Comparison of ENCODE assay signal across 26 mouse cellular contexts in the genomic region with DNA sequence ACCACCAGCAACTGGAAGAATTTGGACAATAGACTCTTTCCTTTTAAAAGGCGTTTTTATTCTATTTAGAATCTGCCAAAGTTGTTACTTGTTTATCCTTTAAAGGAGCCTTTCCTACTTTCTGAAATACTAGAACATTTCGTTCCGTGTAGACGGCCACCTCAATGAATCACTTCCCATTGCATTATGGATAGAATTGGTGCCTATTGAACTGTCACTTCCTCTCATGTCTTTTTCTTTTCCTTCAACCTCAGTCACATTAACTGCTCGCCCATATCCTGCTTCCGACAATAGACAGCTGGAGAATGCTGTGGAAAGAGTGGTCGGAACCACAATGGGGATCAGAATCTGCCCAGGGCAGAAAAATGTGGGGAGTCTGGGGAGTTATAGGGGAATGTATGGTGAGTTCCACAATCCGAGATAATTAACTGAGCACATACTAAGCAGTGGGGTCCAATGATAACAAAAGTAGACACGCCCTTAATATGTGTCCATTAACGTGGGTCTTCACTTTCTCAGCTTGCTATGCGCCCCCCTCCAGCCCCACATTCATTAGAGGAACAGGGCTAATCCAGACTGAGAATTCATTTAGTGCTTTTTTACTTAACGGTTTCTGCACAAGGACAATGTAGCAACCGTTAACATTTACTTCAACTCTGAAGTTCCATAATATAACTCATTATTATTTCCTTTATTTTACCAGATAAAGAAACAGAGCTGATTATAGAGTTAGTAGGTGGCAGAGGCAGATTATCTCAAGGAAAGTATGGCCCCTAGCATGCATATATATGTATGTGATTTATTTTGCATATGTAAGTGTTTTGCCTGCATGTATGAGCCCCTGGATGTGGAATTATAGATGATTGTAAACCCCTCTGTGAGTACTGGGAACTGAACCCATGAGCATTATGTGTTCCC. TPM values are rescaled to one million over a fixed set of nuclear protein-coding genes. Genes with fewer than 3 reads are reported as not detected.
DNase-seq lines count a peak whose midpoint lies in the region; ATAC-seq and TF ChIP-seq lines count a peak whose summit lies in the region.
"Had no signal": no experiment of that assay in that cellular context is flagged by ENCODE, and none has a peak within 500 bp of the region (broad histone marks: within the 10 kb centered on the region; RNA-seq: fewer than 3 reads in every experiment).

No protein-coding gene starts in this region.

- TF ChIP-seq EP300 in MEL (IDR thresholded peaks at IDR 0.05; ENCODE audit: low read depth in 1 of 2, low read length in 2 of 2): peak; percentile 65 to 74

- 73% methylated on average over 13 of the region's 13 CpGs for WGBS in kidney, embryonic 14.5 days
- WGBS in lung, embryonic 14.5 days: 64% methylated on average over 13 of the region's 13 CpGs

- no peaks in the 10 kb centered on the region for H3K36me3 ChIP-seq in kidney, embryonic 14.5 days (ENCODE audit: control insufficient read depth, insufficient read depth, low read length)
- no peaks in the 10 kb centered on the region for H3K36me3 ChIP-seq in lung, embryonic 14.5 days (ENCODE audit: insufficient read depth)
- H3K36me3 ChIP-seq in MEL (ENCODE audit: control insufficient read depth in 1 of 2, insufficient read depth in 2 of 2, low read length in 2 of 2): peaks cover 0 to 30% of the 10 kb centered on the region in 2 experiments; a peak in 2 of 4 replicates
- H3K36me3 ChIP-seq: embryonic facial prominence, embryonic 13.5 days; forebrain, embryonic 12.5 days; heart, embryonic 13.5 days; limb, embryonic 13.5 days had no signal

- no peaks in the 10 kb centered on the region for H3K9me3 ChIP-seq in kidney, embryonic 14.5 days (ENCODE audit: control insufficient read depth, low read length)
- no peaks in the 10 kb centered on the region for H3K9me3 ChIP-seq in lung, embryonic 14.5 days (ENCODE audit: low read depth, low read length)
- no peaks in the 10 kb centered on the region for H3K9me3 ChIP-seq in MEL (replicated peaks; ENCODE audit: insufficient read depth, low read length)
- H3K9me3 ChIP-seq: embryonic facial prominence, embryonic 13.5 days; forebrain, embryonic 12.5 days; heart, embryonic 13.5 days; limb, embryonic 13.5 days had no signal

- no peak for TF ChIP-seq CTCF in lung, embryonic 14.5 days (IDR thresholded peaks at IDR 0.05; ENCODE audit: low read depth)
- no peak for TF ChIP-seq CTCF in MEL (IDR thresholded peaks at IDR 0.05 in 2 of 3, conservative IDR thresholded peaks at IDR 0.05 in 1 of 3; ENCODE audit: control insufficient read depth in 1 of 3, insufficient read depth in 1 of 3, low read depth in 2 of 3, low read length in 3 of 3, poor library complexity in 1 of 3, severe bottlenecking in 1 of 3)
- TF ChIP-seq CTCF in brain, embryonic 14.5 days (IDR thresholded peaks at IDR 0.05; ENCODE audit: borderline replicate concordance, extremely low read depth, insufficient read depth, insufficient read length): no peak

- DNase-seq in kidney, adult 9 months: no peak
- DNase-seq in lung, embryonic 14.5 days: no peak
- DNase-seq in lung, postnatal 10 days: no peak
- DNase-seq in MEL (ENCODE audit: low read depth, low spot score): peak; percentile 65
- DNase-seq in brain, embryonic 14.5 days (ENCODE audit: low read depth): peak; percentile 10
- DNase-seq: adrenal gland, postnatal 10 days; cerebellum, adult 8-10 months; cerebellum, postnatal 36 days; embryo, embryonic 11 days; kidney, postnatal 36 days; layer of hippocampus, postnatal 36 days; lung, postnatal 4 days; thymus, adult 2 months; thymus, postnatal 4 days had no signal

- no peak for TF ChIP-seq POLR2A in MEL (IDR thresholded peaks at IDR 0.05; ENCODE audit: control insufficient read depth in 1 of 2, insufficient read depth in 1 of 2, low read depth in 1 of 2, low read length in 2 of 2, poor library complexity in 1 of 2)
- TF ChIP-seq POLR2A in brain, embryonic 14.5 days (IDR thresholded peaks at IDR 0.05; ENCODE audit: borderline replicate concordance, extremely low read depth, insufficient read depth, insufficient read length, poor library complexity, severe bottlenecking): no peak

- H3K27ac ChIP-seq in kidney, embryonic 14.5 days (ENCODE audit: low read depth, low read length): peak overlapping the region; percentile 37; the same call in 1 of the 2 replicates
- H3K27ac ChIP-seq in lung, embryonic 14.5 days (ENCODE audit: low read depth): 0 out of 2 replicates have a peak overlapping the region, but pooled peaks have one; percentile 20
- peak overlapping the region; percentile 76 for H3K27ac ChIP-seq in MEL (ENCODE audit: control insufficient read depth, low read depth, low read length)
- H3K27ac ChIP-seq: embryonic facial prominence, embryonic 13.5 days; forebrain, embryonic 12.5 days; heart, embryonic 13.5 days; limb, embryonic 13.5 days; liver, embryonic 14.5 days; stomach, postnatal 0 days had no signal

- no peaks in the 10 kb centered on the region for H3K27me3 ChIP-seq in kidney, embryonic 14.5 days (ENCODE audit: control insufficient read depth, insufficient read depth, low read length)
- H3K27me3 ChIP-seq in lung, embryonic 14.5 days (ENCODE audit: insufficient read depth, low read length): no peaks in the 10 kb centered on the region
- no peaks in the 10 kb centered on the region for H3K27me3 ChIP-seq in MEL (ENCODE audit: control insufficient read depth in 1 of 2, insufficient read depth in 2 of 2, low read length in 2 of 2)
- H3K27me3 ChIP-seq: embryonic facial prominence, embryonic 13.5 days; forebrain, embryonic 12.5 days; heart, embryonic 13.5 days; limb, embryonic 13.5 days had no signal

- no peaks in the 10 kb centered on the region for H3K79me2 ChIP-seq in MEL (ENCODE audit: control insufficient read depth, insufficient read depth, low read length, poor library complexity)

- no peak overlapping the region for H3K4me2 ChIP-seq in kidney, embryonic 14.5 days (replicated peaks; ENCODE audit: low read depth, low read length)
- no peak overlapping the region for H3K4me2 ChIP-seq in lung, embryonic 14.5 days
- H3K4me2 ChIP-seq: embryonic facial prominence, embryonic 13.5 days; forebrain, embryonic 12.5 days; heart, embryonic 13.5 days; limb, embryonic 13.5 days had no signal

- H3K9ac ChIP-seq in kidney, embryonic 14.5 days (ENCODE audit: low read depth, low read length): no peak overlapping the region
- no peak overlapping the region for H3K9ac ChIP-seq in lung, embryonic 14.5 days
- H3K9ac ChIP-seq in MEL (ENCODE audit: control insufficient read depth, low read depth, low read length, poor library complexity, severe bottlenecking): peak overlapping the region; percentile 52
- H3K9ac ChIP-seq: embryonic facial prominence, embryonic 13.5 days; forebrain, embryonic 12.5 days; heart, embryonic 13.5 days; limb, embryonic 13.5 days; liver, embryonic 14.5 days had no signal

- TF ChIP-seq RAD21 in MEL (IDR thresholded peaks at IDR 0.05; ENCODE audit: low read depth, low read length): no peak

- peaks cover 4% of the 10 kb centered on the region; the same call in 1 of the 2 replicates for H3K4me1 ChIP-seq in kidney, embryonic 14.5 days (ENCODE audit: control insufficient read depth, insufficient read depth, low read length)
- no peaks in the 10 kb centered on the region for H3K4me1 ChIP-seq in lung, embryonic 14.5 days (ENCODE audit: insufficient read depth)
- peaks cover 24 to 28% of the 10 kb centered on the region in 2 experiments for H3K4me1 ChIP-seq in MEL (ENCODE audit: control insufficient read depth in 1 of 2, insufficient read depth in 2 of 2, low read length in 2 of 2)
- H3K4me1 ChIP-seq: forebrain, embryonic 12.5 days had no signal

- no peak for ATAC-seq in kidney, embryonic 14.5 days (ENCODE audit: low FRiP score, low TSS enrichment)
- ATAC-seq in lung, embryonic 14.5 days (ENCODE audit: insufficient read depth): no peak
- no peak for ATAC-seq in megakaryocyte, adult 5-6 weeks (ENCODE audit: poor library complexity, severe bottlenecking)
- ATAC-seq: hindbrain, embryonic 16.5 days; intestine, embryonic 16.5 days; midbrain, embryonic 16.5 days had no signal

- no peak overlapping the region for H3K4me3 ChIP-seq in kidney, embryonic 14.5 days (ENCODE audit: low read length)
- no peak overlapping the region for H3K4me3 ChIP-seq in lung, embryonic 14.5 days (ENCODE audit: low read depth, low read length)
- H3K4me3 ChIP-seq in MEL (ENCODE audit: control insufficient read depth in 1 of 2, insufficient read depth in 1 of 2, low read depth in 2 of 2, low read length in 2 of 2): peak overlapping the region; percentile 14 to 35
- H3K4me3 ChIP-seq: embryonic facial prominence, embryonic 13.5 days; erythroblast, embryonic 14.5 days; forebrain, embryonic 12.5 days; heart, embryonic 13.5 days; limb, embryonic 13.5 days had no signal

TF ChIP-seq in MEL, 35 proteins besides CTCF, POLR2A, EP300 and RAD21 (continues in another document):
- TF ChIP-seq MYC (IDR thresholded peaks at IDR 0.05; ENCODE audit: low read depth, low read length) (peak; percentile 33), RCOR1 (IDR thresholded peaks at IDR 0.05; ENCODE audit: low read depth, low read length) (peak; percentile 78), NELFE (IDR thresholded peaks at IDR 0.05; ENCODE audit: low read depth, low read length) (0 out of 2 replicates have a peak, but pooled peaks have one; percentile 2), TBP (IDR thresholded peaks at IDR 0.05; ENCODE audit: low read depth, low read length) (no peak), GATA1 (IDR thresholded peaks at IDR 0.05; ENCODE audit: low read depth, low read length) (peak; percentile 53), SMC3 (IDR thresholded peaks at IDR 0.05; ENCODE audit: low read depth, low read length) (0 out of 2 replicates have a peak, but pooled peaks have one; percentile 4), JUND (IDR thresholded peaks at IDR 0.05; ENCODE audit: low read depth, low read length) (no peak), NRF1 (IDR thresholded peaks at IDR 0.05; ENCODE audit: insufficient read depth, low read depth, low read length, poor library complexity, severe bottlenecking) (no peak), SIN3A (IDR thresholded peaks at IDR 0.05; ENCODE audit: low read length) (no peak), ETS1 (IDR thresholded peaks at IDR 0.05; ENCODE audit: low read depth, low read length) (peak; percentile 39), ZNF384 (IDR thresholded peaks at IDR 0.05; ENCODE audit: low read depth, low read length) (no peak), MAFK (IDR thresholded peaks at IDR 0.05; ENCODE audit: borderline replicate concordance, low read depth, low read length) (no peak), UBTF (IDR thresholded peaks at IDR 0.05; ENCODE audit: borderline replicate concordance, insufficient read depth, low read depth, low read length) (no peak)

RNA-seq across cellular contexts. Expression of a gene that starts 59.8 kb away (rescaled TPM):
- 102 and 177 TPM in 2 replicates for polyA plus RNA-seq in kidney, embryonic 14.5 days (2014; fragmentation: Nextera tagmentation; extraction: Ambion mirVana)
- 174 and 182 TPM in 2 replicates for polyA plus RNA-seq in lung, embryonic 14.5 days (2014; fragmentation: Nextera tagmentation; extraction: Ambion mirVana)
- 80.6 and 150 TPM in 2 replicates for total RNA-seq in MEL (2012; rRNA removed)
- polyA plus RNA-seq in MEL (2012; ENCODE audit: insufficient read depth in 1 of 2, insufficient read length in 2 of 2, low read depth in 1 of 2, low replicate concordance in 2 of 2, missing spikeins in 1 of 2): 100 to 1,000 TPM; 177 to 590 TPM
- polyA plus RNA-seq in brain, embryonic 14.5 days (2012; rRNA removed): 107 and 136 TPM in 2 replicates
- total RNA-seq in megakaryocyte, adult 5-6 weeks (2015): 125 and 137 TPM in 2 replicates
- 63.8 and 68.3 TPM in 2 replicates for total RNA-seq in megakaryocyte, adult 5-6 weeks (2017)

Comparison
In these comparisons a context has a peak if more than half of its experiments do, and no peak if none do; other contexts are left out.
1. H3K27ac ChIP-seq: peak in every context shown above with its lines; median percentile 76 in MEL; 37 in kidney, embryonic 14.5 days; 20 in lung, embryonic 14.5 days.
2. H3K4me3 ChIP-seq: peak in MEL (2 of 2); none in kidney, embryonic 14.5 days (single experiment) and lung, embryonic 14.5 days (single experiment).
3. DNase-seq: peak in MEL (single experiment) and brain, embryonic 14.5 days (single experiment); none in kidney, adult 9 months (single experiment), lung, embryonic 14.5 days (single experiment) and lung, postnatal 10 days (single experiment).